Mouse (Mus musculus): ENCODE results near the gene Plch2.

DNA sequence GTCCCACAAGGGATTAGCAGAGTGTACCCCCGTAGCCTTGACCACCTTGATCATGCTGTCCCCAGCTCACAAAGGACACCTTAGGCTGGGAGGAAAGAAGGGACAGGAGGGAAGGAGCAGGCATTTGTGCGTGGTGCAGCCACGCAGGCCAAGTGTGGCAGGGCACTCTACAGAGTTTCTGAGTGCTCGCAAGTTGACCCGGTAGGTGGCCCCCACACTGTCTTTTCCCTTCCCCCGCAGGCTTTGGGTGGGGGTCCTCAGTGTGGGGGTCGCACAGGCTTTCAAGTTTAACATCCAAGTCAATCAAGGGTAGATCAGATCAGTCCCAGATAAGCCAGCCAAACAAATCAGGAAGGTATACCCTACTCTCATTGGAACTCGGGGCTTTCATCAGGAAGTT lies 38.5 kb downstream of the Plch2 start:
- TF ChIP-seq CTCF (IDR thresholded peaks at IDR 0.05) (no peak), EP300 (IDR thresholded peaks at IDR 0.05) (no peak)

Measured in lung, postnatal 0 days (tissue).